Mouse (Mus musculus): ENCODE measurements around the gene 4931406P16Rik. TPM values are rescaled to one million over a fixed set of nuclear protein-coding genes. Genes with fewer than 3 reads are reported as not detected.

Gene 4931406P16Rik
- total and polyA plus RNA-seq, 3 experiments, result 23.5 to 45.7 (median 25.5) TPM

GRCm38 (mm10) chr7:34327493-34327892 lies 14.1 kb upstream of the 4931406P16Rik start:
- TF ChIP-seq CTCF (IDR thresholded peaks at IDR 0.05; ENCODE audit: low read depth, low read length) (no peak), GATA1 (IDR thresholded peaks at IDR 0.05; ENCODE audit: borderline replicate concordance, low read length) (no peak), TAL1 (conservative IDR thresholded peaks at IDR 0.05; ENCODE audit: low read depth, low read length) (no peak), GATA2 (IDR thresholded peaks at IDR 0.05; ENCODE audit: borderline replicate concordance, low read depth, low read length) (no peak), POLR2AphosphoS5 (IDR thresholded peaks at IDR 0.05; ENCODE audit: insufficient replicate concordance, low read depth, low read length) (no peak)
- no peak for DNase-seq (ENCODE audit: low spot score)
- H3K27me3 ChIP-seq (ENCODE audit: insufficient read depth, low read length), result peaks cover 10% of the 10 kb centered on the region

GRCm38 (mm10) chr7:34324857-34325256 lies 11.5 kb upstream of the 4931406P16Rik start:
- Histone ChIP-seq H3K27me3 (ENCODE audit: insufficient read depth, low read length) (peaks cover 12% of the 10 kb centered on the region), H3K9me3 (replicated peaks) (peaks cover 4% of the 10 kb centered on the region), H3K4me1 (ENCODE audit: insufficient read depth, low read depth, low read length) (no peaks in the 10 kb centered on the region), H3K4me3 (ENCODE audit: low read depth, low read length) (no peak overlapping the region), H3K36me3 (replicated peaks) (no peaks in the 10 kb centered on the region)
- ATAC-seq (ENCODE audit: extremely low read depth, insufficient number of reproducible peaks, low FRiP score, poor library complexity, severe bottlenecking) (no peak), DNase-seq (ENCODE audit: low spot score) (no peak)
- TF ChIP-seq POLR2AphosphoS5 (IDR thresholded peaks at IDR 0.05; ENCODE audit: insufficient replicate concordance, low read depth, low read length), result no peak
- no peak for TF ChIP-seq GATA1 (IDR thresholded peaks at IDR 0.05; ENCODE audit: borderline replicate concordance, low read length)
- no peak for TF ChIP-seq TAL1 (conservative IDR thresholded peaks at IDR 0.05; ENCODE audit: low read depth, low read length)
- TF ChIP-seq GATA2 (IDR thresholded peaks at IDR 0.05; ENCODE audit: borderline replicate concordance, low read depth, low read length), result no peak
- no peak for TF ChIP-seq CTCF (IDR thresholded peaks at IDR 0.05; ENCODE audit: low read depth, low read length)

More at GRCm38 (mm10) chr7:34327493-34327892, 14.1 kb upstream of the 4931406P16Rik start:
- Histone ChIP-seq H3K4me1 (ENCODE audit: insufficient read depth, low read depth, low read length) (no peaks in the 10 kb centered on the region), H3K36me3 (replicated peaks) (no peaks in the 10 kb centered on the region), H3K9me3 (replicated peaks) (peaks cover 4% of the 10 kb centered on the region), H3K4me3 (ENCODE audit: low read depth, low read length) (no peak overlapping the region)
- no peak for ATAC-seq (ENCODE audit: extremely low read depth, insufficient number of reproducible peaks, low FRiP score, poor library complexity, severe bottlenecking)

- ATAC-seq (ENCODE audit: extremely low read depth, insufficient number of reproducible peaks, low FRiP score, poor library complexity, severe bottlenecking), result no peak
- Histone ChIP-seq H3K9me3 (replicated peaks) (peaks cover 4% of the 10 kb centered on the region), H3K27me3 (ENCODE audit: insufficient read depth, low read length) (peaks cover 13% of the 10 kb centered on the region), H3K4me3 (ENCODE audit: low read depth, low read length) (no peak overlapping the region), H3K36me3 (replicated peaks) (no peaks in the 10 kb centered on the region), H3K4me1 (ENCODE audit: insufficient read depth, low read depth, low read length) (no peaks in the 10 kb centered on the region)
- no peak for TF ChIP-seq TAL1 (conservative IDR thresholded peaks at IDR 0.05; ENCODE audit: low read depth, low read length)
- no peak for TF ChIP-seq CTCF (IDR thresholded peaks at IDR 0.05; ENCODE audit: low read depth, low read length)
- TF ChIP-seq POLR2AphosphoS5 (IDR thresholded peaks at IDR 0.05; ENCODE audit: insufficient replicate concordance, low read depth, low read length), result no peak
- TF ChIP-seq GATA2 (IDR thresholded peaks at IDR 0.05; ENCODE audit: borderline replicate concordance, low read depth, low read length), result no peak
- TF ChIP-seq GATA1 (IDR thresholded peaks at IDR 0.05; ENCODE audit: borderline replicate concordance, low read length), result no peak
- DNase-seq (ENCODE audit: low spot score), result no peak
These were observed 10.7 kb upstream of the 4931406P16Rik start for GRCm38 (mm10) chr7:34324005-34324404.

GRCm38 (mm10) chr7:34323351-34323750 lies 10.0 kb upstream of the 4931406P16Rik start:
- Histone ChIP-seq H3K36me3 (replicated peaks) (no peaks in the 10 kb centered on the region), H3K4me3 (ENCODE audit: low read depth, low read length) (no peak overlapping the region), H3K4me1 (ENCODE audit: insufficient read depth, low read depth, low read length) (no peaks in the 10 kb centered on the region), H3K27me3 (ENCODE audit: insufficient read depth, low read length) (peaks cover 18% of the 10 kb centered on the region), H3K9me3 (replicated peaks) (peaks cover 4% of the 10 kb centered on the region)
- TF ChIP-seq TAL1 (conservative IDR thresholded peaks at IDR 0.05; ENCODE audit: low read depth, low read length) (no peak), GATA1 (IDR thresholded peaks at IDR 0.05; ENCODE audit: borderline replicate concordance, low read length) (no peak), GATA2 (IDR thresholded peaks at IDR 0.05; ENCODE audit: borderline replicate concordance, low read depth, low read length) (no peak), POLR2AphosphoS5 (IDR thresholded peaks at IDR 0.05; ENCODE audit: insufficient replicate concordance, low read depth, low read length) (no peak), CTCF (IDR thresholded peaks at IDR 0.05; ENCODE audit: low read depth, low read length) (no peak)
- no peak for ATAC-seq (ENCODE audit: extremely low read depth, insufficient number of reproducible peaks, low FRiP score, poor library complexity, severe bottlenecking)
- DNase-seq (ENCODE audit: low spot score), result no peak

GRCm38 (mm10) chr7:34321958-34322357 lies 8.6 kb upstream of the 4931406P16Rik start:
- ATAC-seq (ENCODE audit: extremely low read depth, insufficient number of reproducible peaks, low FRiP score, poor library complexity, severe bottlenecking), result no peak
- H3K9me3 ChIP-seq (replicated peaks), result peaks cover 4% of the 10 kb centered on the region
- DNase-seq (ENCODE audit: low spot score), result no peak
- no peaks in the 10 kb centered on the region for H3K4me1 ChIP-seq (ENCODE audit: insufficient read depth, low read depth, low read length)
- no peak for TF ChIP-seq TAL1 (conservative IDR thresholded peaks at IDR 0.05; ENCODE audit: low read depth, low read length)
- no peak for TF ChIP-seq POLR2AphosphoS5 (IDR thresholded peaks at IDR 0.05; ENCODE audit: insufficient replicate concordance, low read depth, low read length)
- H3K36me3 ChIP-seq (replicated peaks), result no peaks in the 10 kb centered on the region
- peaks cover 28% of the 10 kb centered on the region for H3K27me3 ChIP-seq (ENCODE audit: insufficient read depth, low read length)
- H3K4me3 ChIP-seq (ENCODE audit: low read depth, low read length), result no peak overlapping the region

- Histone ChIP-seq H3K27me3 (ENCODE audit: insufficient read depth, low read length) (peaks cover 27% of the 10 kb centered on the region), H3K9me3 (replicated peaks) (peaks cover 4% of the 10 kb centered on the region), H3K36me3 (replicated peaks) (no peaks in the 10 kb centered on the region), H3K4me3 (ENCODE audit: low read depth, low read length) (no peak overlapping the region), H3K4me1 (ENCODE audit: insufficient read depth, low read depth, low read length) (no peaks in the 10 kb centered on the region)
- TF ChIP-seq POLR2AphosphoS5 (IDR thresholded peaks at IDR 0.05; ENCODE audit: insufficient replicate concordance, low read depth, low read length) (no peak), GATA2 (IDR thresholded peaks at IDR 0.05; ENCODE audit: borderline replicate concordance, low read depth, low read length) (no peak), CTCF (IDR thresholded peaks at IDR 0.05; ENCODE audit: low read depth, low read length) (no peak), TAL1 (conservative IDR thresholded peaks at IDR 0.05; ENCODE audit: low read depth, low read length) (no peak), GATA1 (IDR thresholded peaks at IDR 0.05; ENCODE audit: borderline replicate concordance, low read length) (no peak)
- DNase-seq (ENCODE audit: low spot score) (no peak), ATAC-seq (ENCODE audit: extremely low read depth, insufficient number of reproducible peaks, low FRiP score, poor library complexity, severe bottlenecking) (no peak)
These were observed 7.8 kb upstream of the 4931406P16Rik start for GRCm38 (mm10) chr7:34321119-34321518.
